Mouse (Mus musculus) right cerebral cortex, postnatal 36 days (tissue): Measurements from ENCODE around the gene Sox6.

Source experiments
- DNase-seq, 2 experiments: peaks; one replicate each; pipeline ENCODE4 v3.0.0; 2022; ENCODE audit warnings: low spot score in 2 of 2, mixed read lengths in 1 of 2

Sox6 gene

DNA sequence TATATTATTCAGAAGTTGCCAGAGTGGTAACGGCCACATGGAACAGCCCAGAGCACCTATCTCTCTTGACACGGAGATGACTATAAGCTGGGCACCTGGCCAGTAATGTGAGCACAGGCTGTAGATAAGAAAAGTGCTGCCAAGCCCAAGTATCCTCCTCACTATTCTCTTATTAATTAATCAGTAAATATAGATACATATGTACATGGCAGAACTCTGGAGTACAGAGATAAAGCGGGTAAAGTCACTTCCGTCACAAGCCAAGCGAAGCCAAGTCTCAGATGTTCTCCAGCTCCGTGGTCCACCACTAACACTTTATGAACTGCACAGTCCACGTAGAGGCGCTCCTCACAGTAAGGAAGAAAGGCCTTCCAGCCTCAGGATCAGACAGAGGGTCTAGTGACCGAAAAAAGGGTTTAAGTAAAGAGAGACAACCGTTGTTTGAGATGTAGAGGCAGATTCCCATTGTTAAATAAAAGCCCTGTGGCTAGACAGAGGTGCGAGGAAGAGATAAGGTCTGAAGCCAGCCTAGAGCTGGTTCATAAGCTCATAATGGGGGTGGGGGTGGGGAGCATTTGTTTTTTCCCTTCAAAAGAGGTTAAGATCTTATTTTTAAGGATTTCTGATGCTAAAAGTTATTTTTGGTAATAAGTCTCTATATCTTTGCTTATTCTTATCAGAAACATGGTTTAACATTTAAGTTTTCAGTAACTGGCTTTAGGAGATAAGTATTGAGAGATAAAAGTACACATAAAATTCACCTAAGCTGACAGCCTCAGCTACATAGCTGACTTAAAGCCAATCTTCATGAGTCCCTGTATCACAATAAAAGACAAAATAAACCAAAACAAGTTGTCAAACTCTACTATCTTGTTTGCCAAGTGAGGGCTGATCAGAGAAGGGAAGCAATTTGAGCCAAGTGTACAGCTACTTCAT is 207.4 kb downstream of the Sox6 start:
- DNase-seq, result no peak

GRCm38 (mm10) chr7:115830366-115830765 is 208.2 kb downstream of the Sox6 start:
- no peak for DNase-seq

DNA sequence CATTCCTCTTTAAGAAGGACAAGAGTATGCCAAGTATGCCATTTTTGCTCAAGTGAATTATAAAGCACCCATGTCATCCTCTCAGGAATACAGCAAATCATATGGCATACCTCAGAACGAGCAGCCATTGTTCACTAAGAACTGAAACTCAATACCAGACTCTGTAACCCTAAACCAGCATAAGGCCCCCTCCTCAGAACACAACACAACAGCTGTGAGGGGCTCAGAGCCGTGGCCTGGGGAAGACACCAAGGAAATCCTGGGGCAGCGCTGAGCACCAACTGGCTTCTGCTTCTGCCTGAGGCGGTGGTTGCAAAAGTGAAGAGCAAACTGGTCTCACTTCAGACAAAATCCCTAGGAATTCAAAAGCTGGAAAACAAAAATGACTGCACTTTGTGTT is 208.8 kb downstream of the Sox6 start:
- DNase-seq, result no peak

- DNase-seq, result no peak
Observed at GRCm38 (mm10) chr7:115829260-115829659, 209.3 kb downstream of the Sox6 start.

- peak in 1 of 2 experiments; percentile 12 for DNase-seq
Observed at GRCm38 (mm10) chr7:115825295-115825694, 213.3 kb downstream of the Sox6 start.

GRCm38 (mm10) chr7:115824621-115825256 is 213.9 kb downstream of the Sox6 start:
- no peak for DNase-seq

- DNase-seq, result no peak
Observed at GRCm38 (mm10) chr7:115819136-115819535, 219.5 kb downstream of the Sox6 start.

DNA sequence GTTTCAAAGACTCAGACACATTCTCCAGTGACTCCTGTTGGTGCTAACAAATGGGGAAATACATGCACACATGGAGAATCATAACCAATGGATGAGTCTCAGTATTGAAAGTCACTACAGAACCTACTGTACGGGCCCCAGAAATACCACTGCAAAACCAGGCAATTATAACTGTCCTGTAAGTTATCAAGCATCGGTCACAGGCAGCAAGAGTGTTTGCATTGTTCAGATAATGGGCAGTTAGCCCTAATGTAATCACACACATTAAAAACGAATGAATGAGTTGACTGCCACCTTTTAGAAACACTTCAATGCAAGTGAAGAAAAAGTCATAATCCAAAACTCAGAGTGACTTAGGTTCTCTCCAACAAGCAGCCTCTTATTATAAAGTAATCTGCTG is 235.3 kb downstream of the Sox6 start:
- no peak for DNase-seq

GRCm38 (mm10) chr7:115794139-115794858 is 244.3 kb downstream of the Sox6 start:
- DNase-seq, result no peak

DNA sequence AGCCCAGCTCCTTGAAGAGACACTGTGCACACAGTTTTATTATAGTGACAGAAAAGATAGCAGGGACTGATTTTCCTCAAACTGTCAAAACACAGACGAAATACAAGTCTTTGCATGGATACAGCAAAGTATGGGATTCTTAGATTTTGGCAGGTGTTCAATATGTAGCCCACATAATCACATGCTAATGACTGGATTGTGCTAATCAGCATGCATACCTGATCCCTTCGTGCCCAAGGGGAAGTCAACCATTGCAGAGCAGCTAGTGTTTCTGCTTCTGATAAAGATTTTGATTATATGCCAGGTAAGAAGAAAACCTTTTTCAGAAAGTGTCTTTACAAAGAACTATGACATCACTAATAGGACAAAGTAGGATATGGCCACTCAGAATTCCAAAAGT is 245.8 kb downstream of the Sox6 start:
- no peak for DNase-seq

DNA sequence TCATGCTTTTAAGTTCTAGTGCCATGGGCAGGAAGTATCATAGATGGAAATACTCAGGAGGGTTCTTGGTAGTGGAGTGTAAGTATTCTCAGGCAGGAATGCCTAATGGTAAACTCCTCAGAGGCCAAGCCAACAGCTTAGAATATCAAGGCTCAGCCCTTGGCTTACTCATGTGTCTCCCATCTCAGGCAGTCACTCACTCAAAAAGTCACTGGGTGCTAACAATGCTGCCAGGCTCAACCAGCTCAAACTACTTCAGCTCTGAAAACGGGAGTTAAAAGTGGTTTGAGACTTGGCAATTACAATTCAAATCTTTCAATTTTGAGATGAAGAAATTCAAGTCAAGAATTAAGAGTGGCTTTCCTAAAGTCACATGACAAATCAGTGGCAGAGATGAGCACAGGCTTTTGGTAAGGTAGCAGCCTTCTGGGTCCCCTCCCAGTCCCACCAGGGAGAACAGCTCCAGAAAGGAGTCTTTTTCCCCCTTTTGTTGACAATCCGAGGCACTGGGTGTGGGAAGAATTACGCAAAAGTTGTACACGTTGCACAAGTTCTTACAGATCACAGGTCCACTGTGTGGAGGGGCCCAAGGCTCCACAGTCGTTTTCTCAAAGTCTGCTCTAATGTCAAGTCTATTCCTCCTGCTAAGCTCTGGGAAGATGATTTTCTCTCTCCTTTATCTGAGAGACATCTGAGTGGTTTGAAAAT is 249.3 kb downstream of the Sox6 start:
- no peak for DNase-seq

GRCm38 (mm10) chr7:115783982-115784917 is 254.3 kb downstream of the Sox6 start:
- DNase-seq, result no peak

DNA sequence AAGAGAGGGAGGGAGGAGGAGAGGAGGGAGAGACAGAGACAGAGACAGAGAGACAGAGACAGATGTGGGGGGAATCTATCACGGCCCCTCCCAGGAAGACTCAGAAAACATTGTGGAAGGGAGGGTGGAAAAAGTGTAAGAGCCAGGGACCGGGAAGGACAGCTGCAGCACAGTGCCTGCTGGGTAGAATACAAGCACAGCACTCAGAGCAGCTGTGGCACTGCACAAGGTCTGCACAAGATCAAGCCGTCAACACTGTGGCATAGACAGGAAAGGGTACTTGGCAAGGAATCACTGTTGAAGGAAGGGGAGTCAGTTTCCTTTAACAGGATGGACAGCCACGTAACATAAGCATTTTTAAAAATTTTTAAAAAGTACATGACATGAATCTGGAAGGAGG is 258.4 kb downstream of the Sox6 start:
- no peak for DNase-seq

DNA sequence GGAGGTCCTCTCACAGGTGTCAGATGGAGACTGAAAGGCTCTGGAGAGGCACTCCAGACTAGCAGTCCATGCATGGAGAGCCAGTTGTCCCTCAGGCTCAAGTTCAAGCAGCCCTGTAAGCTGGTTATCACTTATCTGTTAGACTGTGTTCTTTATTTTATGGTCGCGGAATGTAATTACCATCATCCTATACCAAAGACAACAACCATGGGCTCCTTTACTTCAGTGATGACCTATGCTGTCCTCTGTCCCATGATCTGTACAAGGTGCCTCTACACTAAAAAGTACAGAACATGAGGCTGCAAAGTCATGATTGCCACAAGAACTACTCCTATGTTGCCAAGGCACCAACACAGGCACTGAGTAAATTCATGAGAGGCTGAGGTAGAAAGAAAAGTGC is 259.1 kb downstream of the Sox6 start:
- DNase-seq, result no peak

DNA sequence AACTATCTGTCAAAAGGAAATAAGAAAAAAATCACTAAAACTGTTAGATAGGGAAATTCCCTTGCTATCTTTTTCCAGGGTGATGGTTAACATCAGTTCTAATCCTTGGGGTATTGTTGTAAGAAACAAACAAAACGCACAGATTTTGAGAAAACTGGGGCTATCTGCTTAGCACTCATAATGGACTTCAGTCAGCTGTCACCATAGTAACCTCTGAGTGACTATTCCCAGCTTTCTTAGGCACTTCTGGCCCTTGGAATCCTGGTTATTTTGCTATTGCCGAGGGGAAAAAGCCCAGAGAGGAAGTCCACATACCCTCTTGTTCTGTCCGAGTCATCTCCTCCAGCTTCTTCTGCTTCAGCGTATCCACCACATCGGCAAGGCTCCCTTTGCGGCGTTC is 261.9 kb downstream of the Sox6 start:
- DNase-seq, result no peak

DNA sequence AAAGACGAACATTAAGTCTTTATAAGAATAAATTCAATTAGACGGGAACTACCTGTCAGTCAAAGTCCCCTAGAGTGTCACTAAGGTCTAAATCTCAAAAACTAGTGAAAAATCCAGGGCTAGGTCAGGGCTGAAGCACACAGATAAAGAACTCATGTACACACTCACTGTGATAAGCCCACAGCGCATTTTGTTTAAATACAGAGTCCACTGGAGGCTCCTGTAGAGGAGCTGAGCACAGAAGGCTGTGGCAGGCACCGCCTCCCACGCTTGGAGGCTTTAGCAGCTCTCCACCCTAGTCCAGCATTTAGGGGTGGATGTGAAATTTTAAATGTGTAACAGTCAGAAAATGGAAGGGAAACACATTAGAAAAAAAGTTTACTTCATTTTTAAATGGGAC is 262.3 kb downstream of the Sox6 start:
- DNase-seq, result peak in 1 of 2 experiments; percentile 17

DNA sequence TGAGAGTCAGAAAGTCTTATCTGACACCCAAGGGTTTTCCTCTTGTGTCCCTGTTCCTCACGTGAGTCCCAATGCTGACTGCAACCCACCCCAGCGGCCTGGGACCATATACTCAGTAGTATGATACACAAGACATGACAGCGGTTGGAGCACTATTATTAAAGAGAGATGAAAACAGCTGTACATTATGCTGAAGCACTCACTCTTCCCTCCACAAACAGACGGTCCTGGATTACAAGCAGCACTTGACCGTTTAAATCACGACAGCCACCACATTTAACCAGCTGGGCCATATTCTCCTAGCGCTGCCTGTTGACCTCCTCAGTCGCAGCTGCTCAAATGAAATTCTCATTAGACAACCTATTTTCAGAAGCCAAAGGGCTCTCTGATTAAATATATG is 272.3 kb downstream of the Sox6 start:
- DNase-seq, result no peak

DNA sequence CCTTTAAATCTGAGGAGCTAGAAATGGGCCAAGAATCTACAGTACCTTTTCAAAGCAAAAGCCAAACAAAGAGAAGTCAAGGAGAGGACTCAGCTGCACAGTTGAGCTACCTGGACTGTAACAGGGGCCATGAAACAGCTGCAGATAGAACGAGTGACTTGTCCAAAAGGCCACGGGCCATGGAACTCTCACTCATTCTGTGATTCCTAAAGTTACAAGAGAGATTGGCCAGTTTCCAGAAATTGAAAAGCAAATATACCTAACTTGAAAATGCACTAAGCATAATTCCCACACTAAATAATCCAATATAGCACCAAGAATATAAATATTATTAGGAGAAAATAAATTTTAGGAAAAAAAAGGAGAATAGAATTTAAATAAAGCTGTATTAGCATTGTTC is 274.7 kb downstream of the Sox6 start:
- DNase-seq, result no peak

DNA sequence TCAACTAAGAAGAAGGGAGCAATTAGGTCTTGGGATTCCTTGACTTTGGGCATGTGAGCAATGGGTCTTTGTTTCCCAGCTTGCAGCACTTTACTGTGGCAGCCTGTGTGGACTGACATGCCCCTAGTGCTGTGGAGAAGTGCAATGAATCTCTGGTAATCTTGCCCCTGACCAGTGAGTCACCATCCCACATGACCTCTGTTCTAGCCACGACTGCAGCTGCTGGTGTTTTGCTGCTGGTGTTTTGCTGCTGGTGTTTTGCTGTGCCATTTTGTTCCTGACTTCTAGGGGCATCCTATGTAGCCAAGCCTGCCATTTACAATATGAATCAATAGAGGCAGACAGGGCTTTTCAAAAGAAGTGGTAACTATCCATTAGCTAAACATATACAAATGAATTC is 280.4 kb downstream of the Sox6 start:
- DNase-seq, result no peak

DNA sequence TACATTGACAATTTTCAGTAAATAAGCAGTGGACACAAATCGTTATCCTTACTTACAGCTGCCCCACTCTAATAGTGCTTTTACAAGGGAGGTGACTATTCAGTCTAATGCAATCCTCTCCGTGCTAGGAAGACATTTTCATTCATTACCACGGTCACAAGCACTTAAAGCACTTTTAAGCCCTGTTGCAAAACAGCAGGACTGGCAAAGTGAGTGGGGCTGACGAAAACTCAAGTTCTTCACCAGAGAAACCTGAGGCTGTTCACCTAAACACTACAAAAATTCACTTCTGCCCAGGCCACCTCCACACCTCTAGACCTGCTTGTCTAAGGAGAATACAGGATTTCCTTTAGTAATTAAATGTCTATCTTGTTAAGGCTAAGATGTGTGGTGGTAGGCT is 283.3 kb downstream of the Sox6 start:
- DNase-seq, result no peak

DNA sequence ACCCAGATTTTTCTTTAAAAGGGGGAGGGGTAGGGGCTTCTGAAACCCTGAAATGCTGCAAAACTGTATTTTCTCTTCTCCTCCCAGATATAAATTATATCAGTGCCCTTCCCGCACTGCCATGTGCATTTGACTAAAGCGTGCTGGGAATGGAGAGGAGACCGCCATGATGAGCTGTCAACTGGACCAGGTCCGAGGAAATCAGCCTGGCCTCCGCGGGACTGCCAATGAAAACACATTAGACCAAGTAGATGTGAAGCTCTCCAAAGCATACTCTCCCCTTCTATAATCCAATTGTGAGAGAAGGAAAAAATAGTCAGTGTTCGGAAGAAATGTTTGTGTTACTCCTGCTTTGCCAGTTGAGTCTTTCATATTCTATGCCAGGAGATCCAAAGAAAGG is 284.4 kb downstream of the Sox6 start:
- no peak for DNase-seq
